Mouse (Mus musculus) hindbrain, postnatal 0 days (tissue): ENCODE measurements around the gene Tas1r3. TPM values are rescaled to one million over a fixed set of nuclear protein-coding genes. Genes with fewer than 3 reads are reported as not detected.

ENCODE experiments used
- ATAC-seq: fragments of 200-750 bp; cut with Nextera tagmentation; 2 replicates; pipeline ENCODE4 v1.8.0; 2017; ENCODE audit warnings: mild to moderate bottlenecking, moderate TSS enrichment, moderate library complexity
- DNase-seq: peaks from one replicate; pipeline ENCODE4 v3.0.0-alpha.2; 2015; ENCODE audit warnings: low spot score
- H3K27ac ChIP-seq: fragments of 300-500 bp; sonication (generic); 2 replicates; pipeline ENCODE4 v1.5.1; 2014; ENCODE audit warnings: mild to moderate bottlenecking
- H3K27me3 ChIP-seq: fragments of 300-500 bp; sonication (generic); 2 replicates; pipeline ENCODE4 v1.6.1; 2014; ENCODE audit warnings: low read length, mixed read lengths; ENCODE audit not compliant: insufficient read depth
- H3K36me3 ChIP-seq: fragments of 300-500 bp; sonication (generic); 2 replicates; pipeline ENCODE4 v1.6.1; 2014; ENCODE audit warnings: low read length, mixed read lengths; ENCODE audit not compliant: insufficient read depth
- H3K4me1 ChIP-seq: fragments of 300-500 bp; sonication (generic); 2 replicates; pipeline ENCODE4 v1.6.1; 2014; ENCODE audit warnings: antibody characterized with exemption, low read length, mixed read lengths; ENCODE audit not compliant: insufficient read depth
- H3K4me2 ChIP-seq: fragments of 300-500 bp; sonication (generic); 2 replicates; pipeline ENCODE4 v1.6.1; 2014; ENCODE audit warnings: low read depth, mild to moderate bottlenecking, low read length, moderate library complexity, mixed read lengths
- H3K4me3 ChIP-seq: fragments of 300-500 bp; sonication (generic); 2 replicates; pipeline ENCODE4 v1.5.1; 2014; ENCODE audit warnings: low read length
- H3K9ac ChIP-seq: fragments of 300-500 bp; sonication (generic); replicated peaks from 2 replicates; pipeline ENCODE4 v1.6.1; 2014; ENCODE audit warnings: mild to moderate bottlenecking, low read length, moderate library complexity, mixed read lengths
- H3K9me3 ChIP-seq: fragments of 300-500 bp; sonication (generic); 2 replicates; pipeline ENCODE4 v1.6.1; 2016; ENCODE audit warnings: low read length, mixed read lengths
- CTCF ChIP-seq: IDR thresholded peaks from 2 replicates; pipeline ENCODE4 v1.5.1; 2016; ENCODE audit warnings: antibody characterized with exemption, control low read depth, low read depth
- WGBS: fragments of 180-500 bp; shearing (Covaris S2); extraction: QIAGEN DNeasy Blood & Tissue Kit; methylation state at CpG from one replicate; pipeline ENCODE4 v1.1.7; 2014; 5-methylcytosine and 5-hydroxymethylcytosine counted together
- polyA plus RNA-seq: library from polyadenylated mRNA; unstranded; fragments of >200 nt; fragmentation: Nextera tagmentation; extraction: Ambion mirVana; gene quantifications from 2 replicates; pipeline ENCODE4 v1.2.1, GENCODE M21; 2015
- total RNA-seq: library from RNA; depleted of rRNA; stranded (reverse); fragments of >200 nt; gene quantifications from 2 replicates; pipeline ENCODE4 v1.2.3, GENCODE M21; 2014

Gene Tas1r3
- total and polyA plus RNA-seq, 2 experiments from 2014 or later: 0.13 to 1.5 TPM

- WGBS: 94% methylated on average over 13 of the region's 13 CpGs
- no peaks in the 10 kb centered on the region for H3K4me1 ChIP-seq
- H3K27ac ChIP-seq: no peak overlapping the region
- peaks cover 84% of the 10 kb centered on the region for H3K36me3 ChIP-seq
- ATAC-seq: no peak
- no peak for TF ChIP-seq CTCF
- no peak for DNase-seq
- no peak overlapping the region for H3K4me2 ChIP-seq
- no peak overlapping the region for H3K4me3 ChIP-seq
- no peak overlapping the region for H3K9ac ChIP-seq
- no peaks in the 10 kb centered on the region for H3K27me3 ChIP-seq
- no peaks in the 10 kb centered on the region for H3K9me3 ChIP-seq
Observed at GRCm38 (mm10) chr4:155903246-155903645, 40.1 kb upstream of the Tas1r3 start.

- H3K9ac ChIP-seq: no peak overlapping the region
- H3K4me1 ChIP-seq: no peaks in the 10 kb centered on the region
- H3K4me3 ChIP-seq: no peak overlapping the region
- TF ChIP-seq CTCF: no peak
- peak; percentile 62 for ATAC-seq
- H3K9me3 ChIP-seq: no peaks in the 10 kb centered on the region
- H3K27me3 ChIP-seq: no peaks in the 10 kb centered on the region
- peak overlapping the region; percentile 29; the same call in 1 of the 2 replicates for H3K27ac ChIP-seq
- H3K36me3 ChIP-seq: peaks cover 85% of the 10 kb centered on the region
- 47% methylated on average over 3 of the region's 3 CpGs for WGBS
- peak; percentile 68 for DNase-seq
- H3K4me2 ChIP-seq: no peak overlapping the region
Observed at GRCm38 (mm10) chr4:155901205-155901604, 38.0 kb upstream of the Tas1r3 start.

- no peaks in the 10 kb centered on the region for H3K27me3 ChIP-seq
- no peak overlapping the region for H3K4me3 ChIP-seq
- TF ChIP-seq CTCF: no peak
- peaks cover 67% of the 10 kb centered on the region for H3K36me3 ChIP-seq
- DNase-seq (no peak), ATAC-seq (no peak)
- H3K9me3 ChIP-seq: no peaks in the 10 kb centered on the region
- WGBS: 92% methylated on average over 7 of the region's 7 CpGs
- no peak overlapping the region for H3K27ac ChIP-seq
- H3K4me1 ChIP-seq: peaks cover 17% of the 10 kb centered on the region
- H3K4me2 ChIP-seq: no peak overlapping the region
- H3K9ac ChIP-seq: no peak overlapping the region
Observed at GRCm38 (mm10) chr4:155899355-155899754, 36.2 kb upstream of the Tas1r3 start.

DNA sequence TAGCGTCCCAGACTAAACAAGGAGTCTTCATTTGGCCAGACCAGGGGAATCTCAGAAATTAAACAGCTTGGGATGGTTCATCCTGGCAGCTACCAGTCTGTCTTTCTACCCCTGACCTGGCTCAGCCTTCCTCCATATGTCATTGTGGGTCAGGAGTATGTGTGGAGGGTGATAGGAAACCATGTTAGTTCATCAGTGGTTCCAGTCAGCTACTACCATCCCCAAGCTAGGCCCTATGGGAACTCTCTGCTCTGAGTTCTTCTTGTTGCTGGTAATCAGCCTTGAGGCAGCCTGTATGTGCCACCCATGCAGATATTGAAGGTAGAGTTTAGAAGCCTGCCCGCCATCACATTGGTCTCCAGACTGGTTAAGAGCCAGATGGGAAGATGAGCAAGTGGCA, 35.2 kb upstream of the Tas1r3 start:
- H3K9me3 ChIP-seq: no peaks in the 10 kb centered on the region
- no peak for DNase-seq
- peaks cover 59% of the 10 kb centered on the region for H3K36me3 ChIP-seq
- no peak for TF ChIP-seq CTCF
- ATAC-seq: no peak
- no peak overlapping the region for H3K9ac ChIP-seq
- no peaks in the 10 kb centered on the region for H3K27me3 ChIP-seq
- H3K27ac ChIP-seq: no peak overlapping the region
- H3K4me2 ChIP-seq: no peak overlapping the region
- peaks cover 27% of the 10 kb centered on the region for H3K4me1 ChIP-seq
- 97% methylated on average over 2 of the region's 2 CpGs for WGBS
- no peak overlapping the region for H3K4me3 ChIP-seq

GRCm38 (mm10) chr4:155896461-155896860, 33.3 kb upstream of the Tas1r3 start:
- 99% methylated on average over 12 of the region's 12 CpGs for WGBS
- peaks cover 40% of the 10 kb centered on the region for H3K36me3 ChIP-seq
- H3K9ac ChIP-seq: no peak overlapping the region

GRCm38 (mm10) chr4:155895826-155896225, 32.7 kb upstream of the Tas1r3 start:
- H3K36me3 ChIP-seq: peaks cover 34% of the 10 kb centered on the region
- TF ChIP-seq CTCF: no peak
- H3K27ac ChIP-seq: peak overlapping the region; percentile 84; the same call in 1 of the 2 replicates
- H3K9ac ChIP-seq: 0 out of 2 replicates have a peak overlapping the region, but pooled peaks have one; percentile 89
- peak overlapping the region; percentile 73; the same call in 1 of the 2 replicates for H3K4me2 ChIP-seq
- peaks cover 32% of the 10 kb centered on the region for H3K4me1 ChIP-seq
- H3K9me3 ChIP-seq: no peaks in the 10 kb centered on the region
- H3K4me3 ChIP-seq: no peak overlapping the region
- WGBS: 96% methylated on average over 4 of the region's 4 CpGs
- no peak for DNase-seq
- no peak for ATAC-seq
- H3K27me3 ChIP-seq: no peaks in the 10 kb centered on the region

More at GRCm38 (mm10) chr4:155896461-155896860, 33.3 kb upstream of the Tas1r3 start:
- Histone ChIP-seq H3K4me3 (no peak overlapping the region), H3K9me3 (no peaks in the 10 kb centered on the region), H3K27ac (no peak overlapping the region), H3K27me3 (no peaks in the 10 kb centered on the region), H3K4me1 (peaks cover 32% of the 10 kb centered on the region), H3K4me2 (no peak overlapping the region)
- no peak for TF ChIP-seq CTCF
- ATAC-seq: no peak
- DNase-seq: no peak

GRCm38 (mm10) chr4:155895216-155895615, 32.1 kb upstream of the Tas1r3 start:
- H3K9ac ChIP-seq: peak overlapping the region; percentile 89
- WGBS: 19% methylated on average over 6 of the region's 6 CpGs
- H3K27me3 ChIP-seq: no peaks in the 10 kb centered on the region

More at GRCm38 (mm10) chr4:155895216-155895615, 32.1 kb upstream of the Tas1r3 start:
- H3K27ac ChIP-seq: peak overlapping the region; percentile 84
- H3K9me3 ChIP-seq: no peaks in the 10 kb centered on the region
- no peak for TF ChIP-seq CTCF
- ATAC-seq (0 out of 2 replicates have a peak, but pooled peaks have one; percentile 5), DNase-seq (peak; percentile 85)
- H3K36me3 ChIP-seq: peaks cover 28% of the 10 kb centered on the region
- H3K4me2 ChIP-seq: peak overlapping the region; percentile 73
- H3K4me3 ChIP-seq: peak overlapping the region; percentile 79
- H3K4me1 ChIP-seq: peaks cover 32% of the 10 kb centered on the region
